Mouse (Mus musculus) limb, embryonic 12.5 days (tissue): Measurements from ENCODE around the gene Ostc. TPM values are rescaled to one million over a fixed set of nuclear protein-coding genes. Genes with fewer than 3 reads are reported as not detected.

Experiments used
- ATAC-seq: fragments of 200-750 bp; cut with Nextera tagmentation; 2 replicates; pipeline ENCODE4 v1.8.0; 2017; ENCODE audit warnings: low read depth, moderate TSS enrichment; ENCODE audit not compliant: insufficient number of reproducible peaks, insufficient read depth, low FRiP score, low TSS enrichment
- H3K27ac ChIP-seq: fragments of 300-500 bp; sonication (generic); 2 replicates; pipeline ENCODE4 v1.5.1; 2016; ENCODE audit warnings: mild to moderate bottlenecking, moderate library complexity
- H3K27me3 ChIP-seq: fragments of 300-500 bp; sonication (generic); 2 replicates; pipeline ENCODE4 v1.6.1; 2016; ENCODE audit warnings: mild to moderate bottlenecking, moderate library complexity
- H3K36me3 ChIP-seq: fragments of 300-500 bp; sonication (generic); 2 replicates; pipeline ENCODE4 v1.6.1; 2016; ENCODE audit warnings: mild to moderate bottlenecking, moderate library complexity
- H3K4me1 ChIP-seq: fragments of 300-500 bp; sonication (generic); replicated peaks from 2 replicates; pipeline ENCODE4 v1.6.1; 2016
- H3K4me2 ChIP-seq: fragments of 300-500 bp; sonication (generic); 2 replicates; pipeline ENCODE4 v1.6.1; 2016; ENCODE audit warnings: mild to moderate bottlenecking, moderate library complexity
- H3K4me3 ChIP-seq: fragments of 300-500 bp; sonication (generic); replicated peaks from 2 replicates; pipeline ENCODE4 v1.5.1; 2016; ENCODE audit warnings: mild to moderate bottlenecking
- H3K9ac ChIP-seq: fragments of 300-500 bp; sonication (generic); replicated peaks from 2 replicates; pipeline ENCODE4 v1.6.1; 2016; ENCODE audit warnings: mild to moderate bottlenecking, moderate library complexity
- H3K9me3 ChIP-seq: fragments of 300-500 bp; sonication (generic); 2 replicates; pipeline ENCODE4 v1.6.1; 2016; ENCODE audit warnings: mild to moderate bottlenecking, moderate library complexity
- WGBS: fragments of 180-500 bp; shearing (Covaris S2); methylation state at CpG from one replicate; pipeline ENCODE4 v1.1.7; 2016; 5-methylcytosine and 5-hydroxymethylcytosine counted together
- polyA plus RNA-seq: library from polyadenylated mRNA; unstranded; fragments of >200 nt; fragmentation: Nextera tagmentation; extraction: Ambion mirVana; gene quantifications from 2 replicates; pipeline ENCODE4 v1.2.1, GENCODE M21; 2016

Gene Ostc
- polyA plus RNA-seq, result 358 and 373 TPM in 2 replicates

DNA sequence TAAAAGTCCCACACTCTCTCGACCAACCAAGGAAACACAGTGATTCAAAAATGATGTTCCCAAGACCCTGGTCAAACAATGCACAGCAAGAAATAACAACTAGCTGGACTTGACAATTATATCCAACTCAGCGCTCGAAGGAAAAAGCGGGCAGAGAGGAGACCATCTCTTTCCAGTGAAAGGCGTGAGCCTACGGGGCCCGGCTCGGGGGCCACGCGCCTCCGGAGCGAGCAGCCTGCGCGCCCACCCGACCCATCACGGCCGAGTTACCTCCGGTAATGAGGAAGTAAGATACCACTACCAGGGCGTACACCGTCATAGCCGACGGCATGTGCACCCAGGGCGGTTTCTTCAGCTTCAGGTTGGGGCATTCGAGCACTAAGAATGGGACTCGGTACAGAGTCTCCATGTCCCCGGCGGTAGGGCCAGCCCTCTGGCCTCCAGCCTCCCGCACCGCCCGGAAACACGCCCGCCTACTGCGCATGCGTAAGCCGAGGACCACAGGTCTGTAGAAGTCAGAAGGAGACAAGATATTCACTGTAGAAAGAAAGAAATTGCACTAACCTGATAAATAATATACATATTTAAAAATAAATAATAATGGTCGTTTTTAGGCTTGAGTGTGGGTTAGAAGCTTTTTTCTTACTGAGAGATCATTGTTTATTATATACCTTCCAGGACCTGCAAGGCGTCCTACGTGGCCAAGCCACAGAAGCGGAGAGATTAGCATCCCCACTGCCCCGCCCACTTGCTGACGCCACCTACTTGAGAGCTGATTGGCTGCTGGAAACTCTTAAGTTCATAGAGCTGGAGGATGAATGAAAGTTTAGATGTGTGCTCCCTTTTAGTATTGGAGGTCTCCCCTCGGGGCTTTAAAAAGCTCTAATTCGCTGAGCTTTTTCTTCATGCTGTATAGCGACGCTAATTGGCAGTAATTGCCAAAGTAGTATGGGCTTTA is at the start of gene Ostc:
Gene Ostc, minus strand, starts transcription at position 478 of the 958 bp plus-strand sequence.
- Histone ChIP-seq H3K27me3 (no peaks in the 10 kb centered on the region), H3K27ac (peak within 1 kb of the TSS; percentile 88), H3K9ac (peak within 1 kb of the TSS; percentile 77), H3K4me2 (peak within 1 kb of the TSS; percentile 72), H3K9me3 (no peaks in the 10 kb centered on the region), H3K4me3 (peak within 1 kb of the TSS; percentile 76), H3K36me3 (peaks cover 11% of the 10 kb centered on the region), H3K4me1 (peaks cover 13% of the 10 kb centered on the region)
- ATAC-seq, result peak; percentile 94
- under 1% methylated on average over 45 of the region's 45 CpGs for WGBS

DNA sequence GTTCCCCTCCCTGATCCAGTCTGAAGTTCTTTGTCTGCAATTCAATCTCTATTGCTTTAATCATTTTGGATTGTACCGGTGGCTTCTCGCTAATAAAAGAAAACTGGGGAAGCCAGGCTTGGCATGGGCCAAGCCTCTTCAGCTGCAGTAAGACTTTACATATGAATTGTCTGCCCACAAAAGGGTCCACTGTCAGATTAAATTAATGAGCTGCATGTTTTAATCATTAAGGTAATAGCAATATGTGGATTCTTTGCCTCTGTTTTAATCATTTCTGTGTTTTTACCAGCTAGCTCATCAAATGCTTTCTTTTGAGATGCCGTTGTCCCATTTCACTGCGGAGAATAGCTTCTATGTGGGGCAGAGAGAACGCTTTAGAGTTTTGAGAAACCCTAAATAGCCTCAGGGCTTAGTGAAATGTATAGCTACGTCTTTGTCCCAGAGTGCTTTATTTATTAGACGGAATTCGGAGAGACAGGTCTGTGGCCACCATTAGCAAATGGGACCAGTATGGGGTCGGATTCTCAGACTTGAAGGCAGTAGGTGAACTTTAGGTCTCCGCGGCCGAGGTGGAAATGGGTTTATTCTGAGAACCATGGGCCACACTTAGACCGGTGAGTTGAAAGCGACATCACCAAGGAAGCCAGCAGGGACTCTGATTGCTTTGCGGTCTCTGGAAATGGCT is 49.1 kb upstream of the Ostc start:
- peaks cover 20% of the 10 kb centered on the region for H3K4me1 ChIP-seq
- H3K4me2 ChIP-seq, result no peak overlapping the region
- no peak for ATAC-seq
- H3K9ac ChIP-seq, result no peak overlapping the region
- no peak overlapping the region for H3K4me3 ChIP-seq
- H3K27ac ChIP-seq, result no peak overlapping the region
- H3K27me3 ChIP-seq, result no peaks in the 10 kb centered on the region
- H3K36me3 ChIP-seq, result no peaks in the 10 kb centered on the region
- H3K9me3 ChIP-seq, result no peaks in the 10 kb centered on the region
- 67% methylated on average over 15 of the region's 15 CpGs for WGBS

- H3K27me3 ChIP-seq, result no peaks in the 10 kb centered on the region
- ATAC-seq, result peak; percentile 42; the same call in 1 of the 2 replicates
- no peak overlapping the region for H3K4me2 ChIP-seq
- no peak overlapping the region for H3K27ac ChIP-seq
- H3K4me3 ChIP-seq, result no peak overlapping the region
- H3K36me3 ChIP-seq, result no peaks in the 10 kb centered on the region
- H3K9ac ChIP-seq, result no peak overlapping the region
- H3K4me1 ChIP-seq, result peaks cover 20% of the 10 kb centered on the region
- no peaks in the 10 kb centered on the region for H3K9me3 ChIP-seq
- WGBS, result 76% methylated on average over 8 of the region's 8 CpGs
Observed at GRCm38 (mm10) chr3:130757117-130757852, 48.0 kb upstream of the Ostc start.

- Histone ChIP-seq H3K9me3 (0 out of 2 replicates have a peak, but pooled peaks cover 7% of the 10 kb centered on the region), H3K4me1 (no peaks in the 10 kb centered on the region), H3K4me3 (no peak overlapping the region), H3K27ac (no peak overlapping the region), H3K27me3 (no peaks in the 10 kb centered on the region), H3K4me2 (no peak overlapping the region), H3K9ac (no peak overlapping the region), H3K36me3 (no peaks in the 10 kb centered on the region)
- WGBS, result 84% methylated on average over 3 of the region's 3 CpGs
- no peak for ATAC-seq
Observed at GRCm38 (mm10) chr3:130749206-130749605, 40.0 kb upstream of the Ostc start.

DNA sequence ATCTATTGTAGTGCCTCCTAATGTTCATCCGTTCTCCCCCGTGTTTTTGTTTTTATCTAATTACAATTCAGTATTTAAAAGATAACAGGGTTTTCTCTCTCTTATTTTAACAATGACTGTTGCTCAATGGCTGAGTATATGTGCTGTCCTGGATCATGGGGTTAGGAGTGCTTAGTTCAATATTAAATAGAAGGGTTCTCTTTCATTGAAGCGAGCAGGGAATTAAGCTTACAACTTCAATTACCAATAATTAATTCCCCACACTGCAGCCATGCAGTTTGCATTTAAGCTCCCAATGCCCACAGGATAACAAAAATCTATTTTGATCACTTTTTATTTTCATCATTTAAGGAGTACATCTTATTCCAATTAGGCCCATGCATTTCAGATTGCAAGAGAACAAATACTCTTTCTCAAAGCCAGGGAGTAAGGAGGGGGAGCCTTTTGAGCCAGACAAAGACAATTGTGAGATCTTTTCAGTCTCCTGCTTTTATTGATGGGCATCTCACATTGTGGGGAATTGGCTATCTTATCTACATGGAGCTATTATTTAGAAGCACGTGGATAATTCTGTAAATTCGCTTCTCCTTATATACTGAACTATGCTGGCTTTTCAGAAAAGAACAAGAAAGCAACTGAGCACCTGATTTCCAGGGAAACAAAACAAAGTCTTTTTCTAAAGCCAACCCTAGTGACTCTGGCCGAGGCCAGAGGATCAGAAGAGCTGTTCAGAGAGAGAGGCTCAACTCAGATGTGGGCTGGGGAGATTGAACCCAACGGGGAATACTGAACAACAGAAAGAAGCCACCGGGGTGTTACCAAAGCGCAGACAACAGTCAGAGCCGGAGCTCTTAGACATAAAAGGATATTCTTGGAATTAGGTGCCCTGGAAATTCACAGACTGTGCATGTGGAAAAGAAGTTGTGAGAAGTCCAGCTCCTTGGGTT is 37.7 kb upstream of the Ostc start:
- H3K27me3 ChIP-seq, result no peaks in the 10 kb centered on the region
- ATAC-seq, result no peak
- no peak overlapping the region for H3K4me3 ChIP-seq
- H3K4me2 ChIP-seq, result no peak overlapping the region
- H3K36me3 ChIP-seq, result no peaks in the 10 kb centered on the region
- no peaks in the 10 kb centered on the region for H3K4me1 ChIP-seq
- 0 out of 2 replicates have a peak, but pooled peaks cover 7% of the 10 kb centered on the region for H3K9me3 ChIP-seq
- H3K9ac ChIP-seq, result no peak overlapping the region
- WGBS, result 84% methylated on average over 10 of the region's 10 CpGs
- no peak overlapping the region for H3K27ac ChIP-seq

DNA sequence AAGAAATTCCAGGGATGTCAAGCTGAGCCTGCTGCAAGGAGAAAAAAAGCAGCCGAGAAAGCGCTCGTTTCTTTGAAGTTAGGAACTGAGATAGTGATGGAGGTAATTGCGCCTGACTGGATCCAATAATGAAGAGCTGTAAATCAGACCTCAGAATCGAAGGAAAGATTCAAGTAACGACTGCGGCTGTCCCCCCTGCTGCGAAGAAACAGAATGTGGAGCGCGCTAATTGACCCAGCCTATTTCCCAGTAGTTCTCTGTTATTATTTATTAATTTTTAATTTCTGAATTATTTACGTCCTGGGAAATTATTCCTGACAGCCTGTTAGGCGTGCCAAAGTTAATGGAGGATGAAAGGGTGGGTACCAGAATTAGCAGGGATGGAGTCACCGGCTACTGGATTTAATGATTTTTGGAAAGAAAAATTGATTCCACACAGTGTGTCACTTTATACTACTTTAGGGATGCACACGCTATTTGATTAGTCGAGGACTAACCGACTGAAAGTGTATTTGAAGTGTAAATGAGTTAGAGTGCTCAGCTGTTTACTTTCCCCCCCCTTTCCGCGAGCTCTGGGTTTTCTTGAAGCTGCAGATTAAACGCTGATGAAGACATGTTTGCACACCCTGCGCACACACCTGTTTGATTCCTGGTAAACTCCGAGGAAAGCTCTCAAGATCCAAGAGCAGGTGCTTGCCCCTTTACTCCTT is 28.6 kb upstream of the Ostc start:
- no peaks in the 10 kb centered on the region for H3K36me3 ChIP-seq
- H3K4me3 ChIP-seq, result no peak overlapping the region
- ATAC-seq, result no peak
- no peak overlapping the region for H3K9ac ChIP-seq
- no peaks in the 10 kb centered on the region for H3K9me3 ChIP-seq
- 0 out of 2 replicates have a peak, but pooled peaks cover 6% of the 10 kb centered on the region for H3K27me3 ChIP-seq
- H3K4me2 ChIP-seq, result 0 out of 2 replicates have a peak overlapping the region, but pooled peaks have one; percentile 24
- WGBS, result 13% methylated on average over 21 of the region's 21 CpGs
- H3K4me1 ChIP-seq, result peaks cover 5% of the 10 kb centered on the region; the same call in 1 of the 2 replicates
- no peak overlapping the region for H3K27ac ChIP-seq

- no peak overlapping the region for H3K4me3 ChIP-seq
- H3K9ac ChIP-seq, result no peak overlapping the region
- 0 out of 2 replicates have a peak, but pooled peaks cover 6% of the 10 kb centered on the region for H3K27me3 ChIP-seq
- H3K27ac ChIP-seq, result no peak overlapping the region
- ATAC-seq, result no peak
- H3K4me1 ChIP-seq, result peaks cover 5% of the 10 kb centered on the region; the same call in 1 of the 2 replicates
- H3K36me3 ChIP-seq, result no peaks in the 10 kb centered on the region
- WGBS, result 31% methylated on average over 4 of the region's 4 CpGs
- H3K4me2 ChIP-seq, result no peak overlapping the region
- no peaks in the 10 kb centered on the region for H3K9me3 ChIP-seq
Observed at GRCm38 (mm10) chr3:130736758-130737157, 27.5 kb upstream of the Ostc start.

DNA sequence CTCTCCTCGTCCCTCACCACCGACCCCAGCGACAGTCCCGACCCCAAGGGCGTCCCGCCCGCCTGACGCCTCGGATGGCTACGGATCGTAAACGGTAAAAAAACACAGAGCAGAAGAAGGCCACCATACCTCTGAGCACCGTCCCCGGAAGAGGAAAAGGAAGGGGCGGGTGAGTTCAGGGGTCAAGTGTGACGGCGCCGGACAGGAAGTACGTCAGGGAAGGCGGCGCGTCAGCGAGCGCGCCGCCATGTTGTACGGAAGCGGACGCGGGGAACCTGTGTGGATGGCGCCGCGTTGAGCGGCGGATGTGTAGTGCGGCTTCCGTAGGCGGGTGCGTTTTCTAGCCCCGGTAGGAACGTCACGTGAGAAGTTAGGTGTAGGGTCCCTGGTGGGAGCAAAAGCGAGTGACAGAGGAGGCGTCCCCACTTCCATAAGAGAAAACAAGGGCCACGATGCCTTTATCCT is 21.0 kb upstream of the Ostc start, which contains the start of gene Rpl34:
Gene Rpl34, minus strand, starts transcription at position 210 of the 465 bp plus-strand sequence.
- peak; percentile 99 for ATAC-seq
- Histone ChIP-seq H3K9me3 (no peaks in the 10 kb centered on the region), H3K9ac (peak within 1 kb of the TSS; percentile 95), H3K36me3 (peaks cover 38% of the 10 kb centered on the region), H3K4me3 (peak within 1 kb of the TSS; percentile 97), H3K4me1 (peaks cover 16% of the 10 kb centered on the region), H3K27ac (peak within 1 kb of the TSS; percentile 94), H3K4me2 (peak within 1 kb of the TSS; percentile 82), H3K27me3 (no peaks in the 10 kb centered on the region)
- WGBS, result under 1% methylated on average over 45 of the region's 45 CpGs

DNA sequence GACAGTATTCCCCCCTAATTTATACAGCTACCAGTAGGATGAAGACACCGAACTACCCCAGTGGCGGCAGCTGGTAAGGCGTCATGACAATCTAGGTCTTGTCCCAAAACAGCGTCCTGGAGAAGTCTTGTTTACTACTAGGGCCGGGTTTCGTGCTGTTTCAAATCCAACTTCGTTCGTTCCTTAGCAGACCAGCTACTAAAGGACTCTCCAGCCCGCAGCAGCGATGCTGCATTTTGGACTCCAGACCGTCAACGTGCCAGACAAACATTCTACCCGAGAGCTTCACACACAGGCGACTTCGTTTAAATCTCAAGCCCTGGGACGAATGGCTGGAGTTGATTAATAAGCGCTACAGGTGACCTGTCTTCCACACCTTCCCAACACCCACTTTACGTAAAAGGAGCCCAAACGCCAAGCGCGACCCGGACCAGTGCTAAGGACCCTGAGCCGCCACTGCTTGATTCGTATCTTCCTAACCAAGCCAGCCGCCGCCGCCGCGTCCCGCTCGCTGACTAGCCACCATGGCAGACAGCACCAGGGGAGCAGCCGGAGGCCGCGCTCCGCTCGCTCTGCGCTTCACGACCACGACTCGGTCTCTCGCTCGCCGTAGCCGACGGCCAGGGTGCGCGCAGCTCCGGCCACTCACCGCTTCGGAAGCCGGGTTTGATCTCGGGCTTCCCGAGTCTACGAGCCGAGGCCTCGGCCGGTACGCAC is 20.4 kb upstream of the Ostc start:
- Histone ChIP-seq H3K4me3 (peak overlapping the region; percentile 97), H3K36me3 (peaks cover 38% of the 10 kb centered on the region), H3K9me3 (no peaks in the 10 kb centered on the region), H3K4me2 (peak overlapping the region; percentile 82), H3K4me1 (peaks cover 16% of the 10 kb centered on the region), H3K27me3 (no peaks in the 10 kb centered on the region), H3K9ac (peak overlapping the region; percentile 95), H3K27ac (peak overlapping the region; percentile 94)
- whole genome bisulfite sequencing, result under 1% methylated on average over 58 of the region's 58 CpGs
- no peak; the same call in 1 of the 2 replicates for ATAC-seq
